Mouse (Mus musculus) heart, postnatal 0 days (tissue): ENCODE results near the gene Nrg4. TPM values are rescaled to one million over a fixed set of nuclear protein-coding genes. Genes with fewer than 3 reads are reported as not detected.

Experiments
- ATAC-seq: fragments of 200-750 bp; cut with Nextera tagmentation; 2 replicates; pipeline ENCODE4 v1.8.0; 2017; ENCODE audit warnings: low read depth, moderate number of reproducible peaks, moderate library complexity; ENCODE audit not compliant: insufficient read depth
- DNase-seq: peaks from one replicate; pipeline ENCODE4 v3.0.0-alpha.2; 2016; ENCODE audit warnings: low spot score
- H3K27ac ChIP-seq: fragments of 300-500 bp; sonication (generic); 2 replicates; pipeline ENCODE4 v1.5.1; 2014; ENCODE audit warnings: low read depth, mild to moderate bottlenecking
- H3K27me3 ChIP-seq: fragments of 300-500 bp; sonication (generic); 2 replicates; pipeline ENCODE4 v1.6.1; 2014; ENCODE audit warnings: low read length, mixed read lengths; ENCODE audit not compliant: control insufficient read depth, insufficient read depth
- H3K36me3 ChIP-seq: fragments of 300-500 bp; sonication (generic); replicated peaks from 2 replicates; pipeline ENCODE4 v1.6.1; 2014; ENCODE audit warnings: low read length, mixed read lengths; ENCODE audit not compliant: control insufficient read depth, insufficient read depth
- H3K4me1 ChIP-seq: fragments of 300-500 bp; sonication (generic); 2 replicates; pipeline ENCODE4 v1.6.1; 2014; ENCODE audit warnings: antibody characterized with exemption; ENCODE audit not compliant: control insufficient read depth, insufficient read depth
- H3K4me2 ChIP-seq: fragments of 300-500 bp; sonication (generic); 2 replicates; pipeline ENCODE4 v1.6.1; 2014; ENCODE audit warnings: low read depth, mild to moderate bottlenecking, low read length, moderate library complexity
- H3K4me3 ChIP-seq: fragments of 300-500 bp; sonication (generic); 2 replicates; pipeline ENCODE4 v1.5.1; 2014; ENCODE audit warnings: low read depth, low read length
- H3K9ac ChIP-seq: fragments of 300-500 bp; sonication (generic); replicated peaks from 2 replicates; pipeline ENCODE4 v1.6.1; 2014; ENCODE audit warnings: low read depth, low read length, mixed read lengths
- H3K9me3 ChIP-seq: fragments of 300-500 bp; sonication (generic); replicated peaks from 2 replicates; pipeline ENCODE4 v1.6.1; 2016; ENCODE audit warnings: low read length; ENCODE audit not compliant: control insufficient read depth
- CTCF ChIP-seq: IDR thresholded peaks from 2 replicates; pipeline ENCODE4 v1.5.1; 2016; ENCODE audit warnings: antibody characterized with exemption, control low read depth, low read depth
- EP300 ChIP-seq: IDR thresholded peaks from 2 replicates; pipeline ENCODE4 v1.6.1; 2016; ENCODE audit warnings: antibody characterized with exemption, low read depth
- WGBS: fragments of 180-500 bp; shearing (Covaris S2); extraction: QIAGEN DNeasy Blood & Tissue Kit; methylation state at CpG from one replicate; pipeline ENCODE4 v1.1.7; 2014; 5-methylcytosine and 5-hydroxymethylcytosine counted together
- polyA plus RNA-seq: library from polyadenylated mRNA; unstranded; fragments of >200 nt; fragmentation: Nextera tagmentation; extraction: Ambion mirVana; gene quantifications from 2 replicates; pipeline ENCODE4 v1.2.1, GENCODE M21; 2015
- total RNA-seq: library from RNA; depleted of rRNA; stranded (reverse); fragments of >200 nt; gene quantifications from 2 replicates; pipeline ENCODE4 v1.2.3, GENCODE M21; 2014; ENCODE audit warnings: low replicate concordance

Nrg4 gene
- total and polyA plus RNA-seq, 2 experiments from 2014 or later = 1.3 TPM; not detected in 1

DNA sequence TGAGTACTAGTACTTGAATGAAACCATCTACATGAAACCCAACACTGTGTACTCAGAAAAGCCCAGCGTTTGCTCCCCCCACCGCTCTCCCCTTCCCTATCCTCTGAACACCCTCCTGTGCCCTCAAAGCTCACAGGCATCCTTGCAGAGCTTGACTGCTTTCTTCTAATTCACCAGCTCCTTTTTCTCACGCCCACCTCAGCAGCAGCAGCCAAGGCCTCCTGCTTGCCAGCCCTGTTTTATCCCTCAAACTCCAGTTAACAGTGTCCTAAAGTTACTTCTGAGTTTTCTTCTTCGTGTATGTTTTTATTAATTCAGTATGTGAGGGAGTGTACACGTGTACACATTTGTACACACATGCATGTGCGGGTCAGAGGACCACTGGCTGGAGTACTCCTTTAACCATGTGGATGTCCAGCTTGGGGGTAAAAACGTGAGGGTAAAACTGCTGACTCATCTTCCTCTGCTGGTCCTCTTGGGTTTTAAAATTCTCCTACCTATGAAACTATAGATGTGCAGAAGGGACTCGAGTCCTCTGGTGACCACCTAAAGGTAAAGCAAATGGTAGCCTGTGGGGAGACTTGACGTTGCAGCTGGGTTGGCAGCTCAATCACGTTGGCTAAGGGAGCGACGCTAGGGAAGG, 12.9 kb downstream of the Nrg4 start:
- H3K27ac ChIP-seq = no peak overlapping the region
- H3K9ac ChIP-seq = no peak overlapping the region
- H3K9me3 ChIP-seq = no peaks in the 10 kb centered on the region
- ATAC-seq = no peak
- H3K27me3 ChIP-seq = no peaks in the 10 kb centered on the region
- no peak for DNase-seq
- WGBS = 55% methylated on average over 12 of the region's 12 CpGs
- no peak overlapping the region for H3K4me2 ChIP-seq
- H3K36me3 ChIP-seq = no peaks in the 10 kb centered on the region
- no peak overlapping the region for H3K4me3 ChIP-seq
- no peak for TF ChIP-seq EP300
- no peak for TF ChIP-seq CTCF
- no peaks in the 10 kb centered on the region for H3K4me1 ChIP-seq

DNA sequence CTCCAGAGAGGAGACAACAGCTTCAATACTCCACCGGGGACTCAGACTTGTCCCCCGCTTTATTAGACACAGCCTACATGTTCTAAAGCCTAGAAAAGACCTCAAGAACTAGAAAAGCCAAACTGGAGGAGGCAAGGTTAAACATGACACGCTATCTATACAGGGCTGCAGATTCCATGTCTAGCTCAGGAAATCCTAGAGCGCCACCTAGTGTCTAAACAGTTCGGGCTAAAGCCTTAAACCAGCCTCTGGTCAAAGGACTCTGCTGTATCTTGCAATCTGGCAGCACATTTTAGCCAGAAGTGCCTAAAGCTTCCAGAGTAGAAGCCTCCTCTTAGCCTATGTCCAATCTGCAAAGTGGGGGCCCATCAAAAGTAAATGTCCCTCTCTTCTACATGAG, 15.1 kb downstream of the Nrg4 start:
- H3K27me3 ChIP-seq = no peaks in the 10 kb centered on the region
- no peaks in the 10 kb centered on the region for H3K4me1 ChIP-seq
- TF ChIP-seq EP300 (no peak), CTCF (peak; percentile 92)
- H3K4me2 ChIP-seq = no peak overlapping the region
- H3K36me3 ChIP-seq = no peaks in the 10 kb centered on the region
- no peak overlapping the region for H3K4me3 ChIP-seq
- H3K9ac ChIP-seq = no peak overlapping the region
- ATAC-seq (peak; percentile 72; the same call in 1 of the 2 replicates), DNase-seq (peak; percentile 83)
- no peak overlapping the region for H3K27ac ChIP-seq
- WGBS = 5% methylated on average over 5 of the region's 5 CpGs
- no peaks in the 10 kb centered on the region for H3K9me3 ChIP-seq

DNA sequence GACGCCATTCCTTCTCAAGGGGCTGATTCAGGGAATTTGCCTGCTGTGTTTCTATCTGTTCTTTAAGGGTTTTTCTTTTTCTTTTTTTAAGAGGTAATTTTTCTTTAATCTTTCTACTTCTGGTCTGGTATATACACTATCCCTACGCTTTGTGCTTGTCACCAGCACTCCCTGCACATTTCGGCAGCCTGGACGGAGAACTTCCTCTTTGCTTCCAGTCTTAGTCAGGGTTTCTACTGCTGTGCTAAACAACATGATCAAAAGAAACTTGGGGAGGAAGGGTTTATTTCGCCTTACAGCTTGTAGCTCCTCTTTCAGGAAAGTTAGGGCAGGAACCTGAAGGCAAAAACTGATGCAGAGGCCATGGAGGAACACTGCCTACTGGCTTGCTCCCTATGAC, 18.2 kb downstream of the Nrg4 start:
- WGBS = 79% methylated on average over 5 of the region's 5 CpGs
- H3K9me3 ChIP-seq = no peaks in the 10 kb centered on the region
- no peak for ATAC-seq

DNA sequence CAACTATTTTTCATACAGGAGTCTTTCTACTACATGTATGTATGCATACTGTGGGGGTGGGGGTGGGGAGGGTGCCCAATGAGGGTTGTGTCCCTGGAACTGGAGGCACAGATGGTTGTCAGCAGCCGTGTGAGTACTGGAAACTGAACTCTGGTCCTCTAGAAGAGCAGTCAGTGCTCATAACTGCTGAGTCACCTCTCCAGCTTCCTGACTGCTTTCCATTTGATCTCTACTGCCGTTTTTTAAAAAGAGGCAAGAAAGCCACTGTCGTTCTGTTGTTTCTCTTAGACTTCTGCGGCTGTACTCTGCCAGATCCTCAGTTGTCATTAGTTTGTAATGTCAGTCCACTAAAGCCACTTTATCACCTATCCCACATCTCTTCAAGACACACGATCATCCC, 19.1 kb downstream of the Nrg4 start:
- TF ChIP-seq CTCF (no peak), EP300 (no peak)
- WGBS = 59% methylated on average over 5 of the region's 5 CpGs
- Histone ChIP-seq H3K9me3 (no peaks in the 10 kb centered on the region), H3K4me3 (no peak overlapping the region), H3K27ac (no peak overlapping the region), H3K4me2 (no peak overlapping the region), H3K27me3 (no peaks in the 10 kb centered on the region), H3K9ac (no peak overlapping the region), H3K36me3 (no peaks in the 10 kb centered on the region), H3K4me1 (no peaks in the 10 kb centered on the region)
- no peak for ATAC-seq
- no peak for DNase-seq

More for the DNA sequence above, 18.2 kb downstream of the Nrg4 start:
- TF ChIP-seq CTCF = no peak
- no peak for TF ChIP-seq EP300
- Histone ChIP-seq H3K4me3 (no peak overlapping the region), H3K27ac (no peak overlapping the region), H3K4me2 (no peak overlapping the region), H3K27me3 (no peaks in the 10 kb centered on the region), H3K9ac (no peak overlapping the region), H3K4me1 (no peaks in the 10 kb centered on the region), H3K36me3 (no peaks in the 10 kb centered on the region)
- DNase-seq = no peak

DNA sequence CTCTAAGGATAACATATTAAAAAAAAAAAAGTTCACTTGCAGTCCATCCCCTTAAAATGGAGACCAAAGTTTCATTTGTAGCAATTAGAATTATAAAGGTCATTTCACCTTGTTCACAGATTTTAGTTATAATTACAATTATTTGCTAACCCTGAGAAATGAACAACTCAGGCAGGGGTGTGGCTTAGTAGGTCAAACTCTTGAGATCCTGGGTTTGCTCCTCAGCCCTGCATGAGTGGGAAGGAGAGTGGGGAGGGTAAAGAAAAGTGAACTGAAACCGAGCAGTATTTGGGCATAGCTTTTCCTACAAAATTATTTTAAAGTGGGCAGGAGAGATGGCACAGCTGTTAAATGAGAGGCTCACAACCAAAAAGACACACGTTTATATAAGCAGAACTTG, 19.6 kb downstream of the Nrg4 start:
- Histone ChIP-seq H3K4me1 (no peaks in the 10 kb centered on the region), H3K27ac (no peak overlapping the region), H3K9ac (no peak overlapping the region), H3K4me3 (no peak overlapping the region), H3K27me3 (no peaks in the 10 kb centered on the region), H3K36me3 (no peaks in the 10 kb centered on the region), H3K9me3 (no peaks in the 10 kb centered on the region), H3K4me2 (no peak overlapping the region)
- ATAC-seq (no peak), DNase-seq (no peak)
- TF ChIP-seq CTCF (no peak), EP300 (no peak)
- WGBS = 63% methylated on average over 2 of the region's 2 CpGs

DNA sequence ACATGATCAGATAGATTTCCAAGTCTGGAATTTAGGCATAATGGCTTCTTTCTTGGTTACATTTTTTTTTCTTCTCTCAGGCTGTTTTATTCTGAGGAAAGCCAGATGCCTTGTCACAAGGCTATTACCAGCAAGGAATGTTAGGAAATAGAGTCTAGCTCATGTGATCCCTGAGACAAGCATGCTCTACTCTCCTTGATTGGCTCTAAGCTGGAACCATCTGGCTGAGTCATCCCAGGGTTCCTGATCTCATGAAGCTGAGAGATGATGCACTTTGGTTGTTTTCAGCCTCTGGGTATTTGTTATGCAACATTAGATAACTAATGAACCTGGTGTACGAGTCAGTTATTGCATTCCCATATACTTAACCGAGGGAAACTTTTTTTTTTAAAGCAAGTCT, 30.4 kb downstream of the Nrg4 start:
- H3K4me1 ChIP-seq = no peaks in the 10 kb centered on the region
- no peak for TF ChIP-seq EP300
- TF ChIP-seq CTCF = no peak
- no peaks in the 10 kb centered on the region for H3K9me3 ChIP-seq
- ATAC-seq (no peak), DNase-seq (no peak)
- no peak overlapping the region for H3K27ac ChIP-seq
- H3K4me2 ChIP-seq = no peak overlapping the region
- no peak overlapping the region for H3K9ac ChIP-seq
- H3K36me3 ChIP-seq = no peaks in the 10 kb centered on the region
- no peaks in the 10 kb centered on the region for H3K27me3 ChIP-seq
- no peak overlapping the region for H3K4me3 ChIP-seq
- WGBS = 55% methylated on average over 2 of the region's 2 CpGs
